Mouse (Mus musculus): ENCODE measurements around the gene Trpv4. TPM values are rescaled to one million over a fixed set of nuclear protein-coding genes. Genes with fewer than 3 reads are reported as not detected.
A peak's percentile ranks its signal among the peaks of the same experiment; 100 is the strongest.

Trpv4 gene
- polyA plus RNA-seq, 1 experiment: 127 TPM

- TF ChIP-seq CTCF (conservative IDR thresholded peaks at IDR 0.05; ENCODE audit: insufficient read depth, insufficient read length, low read depth, low read length) (peak; percentile 87), POLR2A (IDR thresholded peaks at IDR 0.05; ENCODE audit: low read depth, low read length) (no peak)
- Histone ChIP-seq H3K4me1 (ENCODE audit: control insufficient read depth, insufficient read depth, low read length) (no peaks in the 10 kb centered on the region), H3K27me3 (replicated peaks; ENCODE audit: control insufficient read depth, insufficient read depth, low read length) (no peaks in the 10 kb centered on the region), H3K36me3 (ENCODE audit: control insufficient read depth, insufficient read depth, low read length) (no peaks in the 10 kb centered on the region), H3K27ac (ENCODE audit: insufficient read depth, low read depth, low read length) (no peak overlapping the region), H3K4me3 (ENCODE audit: insufficient read depth, low read depth, low read length) (no peak overlapping the region)
- DNase-seq: peak; percentile 31
- 46% methylated on average over 6 of the region's 6 CpGs for WGBS
Observed at GRCm38 (mm10) chr5:114620305-114620704, 37.9 kb downstream of the Trpv4 start.

GRCm38 (mm10) chr5:114618851-114619250, 39.4 kb downstream of the Trpv4 start:
- WGBS: 19% methylated on average over 8 of the region's 8 CpGs
- Histone ChIP-seq H3K4me3 (ENCODE audit: insufficient read depth, low read depth, low read length) (no peak overlapping the region), H3K36me3 (ENCODE audit: control insufficient read depth, insufficient read depth, low read length) (no peaks in the 10 kb centered on the region), H3K27me3 (replicated peaks; ENCODE audit: control insufficient read depth, insufficient read depth, low read length) (no peaks in the 10 kb centered on the region), H3K4me1 (ENCODE audit: control insufficient read depth, insufficient read depth, low read length) (no peaks in the 10 kb centered on the region), H3K27ac (ENCODE audit: insufficient read depth, low read depth, low read length) (no peak overlapping the region)
- peak; percentile 80 for DNase-seq
- TF ChIP-seq CTCF (conservative IDR thresholded peaks at IDR 0.05; ENCODE audit: insufficient read depth, insufficient read length, low read depth, low read length): peak; percentile 94
- no peak for TF ChIP-seq POLR2A (IDR thresholded peaks at IDR 0.05; ENCODE audit: low read depth, low read length)

GRCm38 (mm10) chr5:114617809-114618208, 40.4 kb downstream of the Trpv4 start:
- no peak overlapping the region for H3K27ac ChIP-seq (ENCODE audit: insufficient read depth, low read depth, low read length)
- DNase-seq: no peak
- H3K27me3 ChIP-seq (replicated peaks; ENCODE audit: control insufficient read depth, insufficient read depth, low read length): no peaks in the 10 kb centered on the region
- TF ChIP-seq POLR2A (IDR thresholded peaks at IDR 0.05; ENCODE audit: low read depth, low read length) (no peak), CTCF (conservative IDR thresholded peaks at IDR 0.05; ENCODE audit: insufficient read depth, insufficient read length, low read depth, low read length) (no peak)
- WGBS: 73% methylated on average over 12 of the region's 12 CpGs
- H3K4me1 ChIP-seq (ENCODE audit: control insufficient read depth, insufficient read depth, low read length): no peaks in the 10 kb centered on the region
- no peak overlapping the region for H3K4me3 ChIP-seq (ENCODE audit: insufficient read depth, low read depth, low read length)
- H3K36me3 ChIP-seq (ENCODE audit: control insufficient read depth, insufficient read depth, low read length): no peaks in the 10 kb centered on the region

- TF ChIP-seq CTCF (conservative IDR thresholded peaks at IDR 0.05; ENCODE audit: insufficient read depth, insufficient read length, low read depth, low read length) (no peak), POLR2A (IDR thresholded peaks at IDR 0.05; ENCODE audit: low read depth, low read length) (no peak)
- no peaks in the 10 kb centered on the region for H3K27me3 ChIP-seq (replicated peaks; ENCODE audit: control insufficient read depth, insufficient read depth, low read length)
- 87% methylated on average over 11 of the region's 11 CpGs for WGBS
- no peak overlapping the region for H3K27ac ChIP-seq (ENCODE audit: insufficient read depth, low read depth, low read length)
- DNase-seq: no peak
- H3K4me3 ChIP-seq (ENCODE audit: insufficient read depth, low read depth, low read length): no peak overlapping the region
- H3K4me1 ChIP-seq (ENCODE audit: control insufficient read depth, insufficient read depth, low read length): no peaks in the 10 kb centered on the region
- H3K36me3 ChIP-seq (ENCODE audit: control insufficient read depth, insufficient read depth, low read length): no peaks in the 10 kb centered on the region
Observed at GRCm38 (mm10) chr5:114616336-114617061, 41.7 kb downstream of the Trpv4 start.

- H3K27ac ChIP-seq (ENCODE audit: insufficient read depth, low read depth, low read length): no peak overlapping the region
- H3K4me3 ChIP-seq (ENCODE audit: insufficient read depth, low read depth, low read length): no peak overlapping the region
- TF ChIP-seq POLR2A (IDR thresholded peaks at IDR 0.05; ENCODE audit: low read depth, low read length) (no peak), CTCF (conservative IDR thresholded peaks at IDR 0.05; ENCODE audit: insufficient read depth, insufficient read length, low read depth, low read length) (no peak)
- no peaks in the 10 kb centered on the region for H3K4me1 ChIP-seq (ENCODE audit: control insufficient read depth, insufficient read depth, low read length)
- DNase-seq: no peak
- 63% methylated on average over 7 of the region's 7 CpGs for WGBS
- no peaks in the 10 kb centered on the region for H3K27me3 ChIP-seq (replicated peaks; ENCODE audit: control insufficient read depth, insufficient read depth, low read length)
- H3K36me3 ChIP-seq (ENCODE audit: control insufficient read depth, insufficient read depth, low read length): no peaks in the 10 kb centered on the region
Observed at GRCm38 (mm10) chr5:114614863-114615262, 43.4 kb downstream of the Trpv4 start.

GRCm38 (mm10) chr5:114611968-114612608, 46.1 kb downstream of the Trpv4 start:
- 74% methylated on average over 25 of the region's 25 CpGs for WGBS
- no peak for DNase-seq
- TF ChIP-seq CTCF (conservative IDR thresholded peaks at IDR 0.05; ENCODE audit: insufficient read depth, insufficient read length, low read depth, low read length) (peak; percentile 55), POLR2A (IDR thresholded peaks at IDR 0.05; ENCODE audit: low read depth, low read length) (no peak)
- Histone ChIP-seq H3K4me1 (ENCODE audit: control insufficient read depth, insufficient read depth, low read length) (peaks cover 7% of the 10 kb centered on the region; the same call in 1 of the 2 replicates), H3K4me3 (ENCODE audit: insufficient read depth, low read depth, low read length) (no peak overlapping the region), H3K27me3 (replicated peaks; ENCODE audit: control insufficient read depth, insufficient read depth, low read length) (no peaks in the 10 kb centered on the region), H3K27ac (ENCODE audit: insufficient read depth, low read depth, low read length) (no peak overlapping the region), H3K36me3 (ENCODE audit: control insufficient read depth, insufficient read depth, low read length) (no peaks in the 10 kb centered on the region)

GRCm38 (mm10) chr5:114611256-114611655, 47.0 kb downstream of the Trpv4 start:
- no peak overlapping the region for H3K27ac ChIP-seq (ENCODE audit: insufficient read depth, low read depth, low read length)
- H3K4me1 ChIP-seq (ENCODE audit: control insufficient read depth, insufficient read depth, low read length): peaks cover 7% of the 10 kb centered on the region; the same call in 1 of the 2 replicates
- no peak overlapping the region for H3K4me3 ChIP-seq (ENCODE audit: insufficient read depth, low read depth, low read length)
- no peak for DNase-seq
- WGBS: 93% methylated on average over 10 of the region's 10 CpGs
- no peak for TF ChIP-seq POLR2A (IDR thresholded peaks at IDR 0.05; ENCODE audit: low read depth, low read length)
- no peak for TF ChIP-seq CTCF (conservative IDR thresholded peaks at IDR 0.05; ENCODE audit: insufficient read depth, insufficient read length, low read depth, low read length)
- H3K27me3 ChIP-seq (replicated peaks; ENCODE audit: control insufficient read depth, insufficient read depth, low read length): no peaks in the 10 kb centered on the region
- no peaks in the 10 kb centered on the region for H3K36me3 ChIP-seq (ENCODE audit: control insufficient read depth, insufficient read depth, low read length)

Data from kidney, adult 2 months (tissue).